In the genomic region with DNA sequence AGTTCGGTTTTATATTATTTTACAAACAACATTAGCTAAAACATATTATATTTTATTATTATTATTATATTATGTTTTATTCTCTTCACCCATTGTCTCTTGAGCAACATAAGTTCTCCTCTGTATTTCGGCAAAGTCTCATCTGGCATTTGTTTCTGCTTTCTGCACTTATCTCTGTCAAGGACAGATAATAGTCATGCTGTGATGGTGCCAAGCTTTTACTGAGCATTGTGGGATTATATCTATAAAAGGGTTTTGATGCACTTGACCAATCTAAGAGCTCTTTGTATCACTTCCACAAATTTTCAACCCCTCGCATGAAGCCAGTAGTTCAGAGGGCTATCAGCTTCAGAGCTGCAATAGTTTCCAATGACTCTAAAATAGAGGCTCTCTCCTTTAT, we compare ENCODE assay signal across 24 mouse cellular contexts.
"Had no signal": no experiment of that assay in that cellular context is flagged by ENCODE, and none has a peak within 500 bp of the region (broad histone marks: within the 10 kb centered on the region; RNA-seq: fewer than 3 reads in every experiment).

No protein-coding gene starts in this region.

- H3K4me1 ChIP-seq: embryonic facial prominence, embryonic 10.5 days; embryonic facial prominence, embryonic 12.5 days; embryonic facial prominence, embryonic 13.5 days; embryonic facial prominence, embryonic 15.5 days; forebrain, embryonic 10.5 days; forebrain, embryonic 12.5 days; forebrain, embryonic 13.5 days; forebrain, embryonic 15.5 days; heart, embryonic 10.5 days; heart, embryonic 12.5 days had no signal

- DNase-seq: cerebellum, postnatal 14 days; cerebellum, postnatal 25 days; cerebellum, postnatal 36 days; embryo, embryonic 11 days; forebrain, postnatal 0 days; gastrocnemius, adult 2 months; gastrocnemius, postnatal 10 days; gastrocnemius, postnatal 14 days; gastrocnemius, postnatal 25 days; gastrocnemius, postnatal 36 days; heart, adult 11 months; heart, adult 18-20 months; heart, adult 2 months had no signal

- H3K27ac ChIP-seq: embryonic facial prominence, embryonic 10.5 days; embryonic facial prominence, embryonic 12.5 days; embryonic facial prominence, embryonic 13.5 days; embryonic facial prominence, embryonic 15.5 days; forebrain, embryonic 10.5 days; forebrain, embryonic 12.5 days; forebrain, embryonic 13.5 days; forebrain, embryonic 15.5 days; gastrocnemius, adult 2 months; heart, adult 2 months; heart, embryonic 10.5 days had no signal

- H3K27me3 ChIP-seq: embryonic facial prominence, embryonic 12.5 days; embryonic facial prominence, embryonic 13.5 days; embryonic facial prominence, embryonic 15.5 days; forebrain, embryonic 12.5 days; forebrain, embryonic 13.5 days; forebrain, embryonic 15.5 days; heart, embryonic 12.5 days had no signal

- H3K9me3 ChIP-seq: embryonic facial prominence, embryonic 10.5 days; embryonic facial prominence, embryonic 12.5 days; embryonic facial prominence, embryonic 13.5 days; embryonic facial prominence, embryonic 15.5 days; forebrain, embryonic 10.5 days; forebrain, embryonic 12.5 days; forebrain, embryonic 13.5 days; forebrain, embryonic 15.5 days; heart, embryonic 10.5 days; heart, embryonic 12.5 days had no signal

- H3K4me3 ChIP-seq: embryonic facial prominence, embryonic 10.5 days; embryonic facial prominence, embryonic 12.5 days; embryonic facial prominence, embryonic 13.5 days; embryonic facial prominence, embryonic 15.5 days; erythroblast, embryonic 14.5 days; forebrain, embryonic 10.5 days; forebrain, embryonic 12.5 days; forebrain, embryonic 13.5 days; forebrain, embryonic 15.5 days; gastrocnemius, adult 2 months; heart, adult 2 months; heart, embryonic 10.5 days; heart, embryonic 12.5 days had no signal

- H3K9ac ChIP-seq: embryonic facial prominence, embryonic 12.5 days; embryonic facial prominence, embryonic 13.5 days; embryonic facial prominence, embryonic 15.5 days; forebrain, embryonic 12.5 days; forebrain, embryonic 13.5 days; forebrain, embryonic 15.5 days; forebrain, postnatal 0 days; heart, embryonic 12.5 days had no signal

- H3K36me3 ChIP-seq: embryonic facial prominence, embryonic 10.5 days; embryonic facial prominence, embryonic 12.5 days; embryonic facial prominence, embryonic 13.5 days; embryonic facial prominence, embryonic 15.5 days; forebrain, embryonic 10.5 days; forebrain, embryonic 12.5 days; forebrain, embryonic 15.5 days; heart, embryonic 10.5 days; heart, embryonic 12.5 days had no signal
